Mouse (Mus musculus) limb, embryonic 15.5 days (tissue): ENCODE measurements around the gene Steap1. TPM values are rescaled to one million over a fixed set of nuclear protein-coding genes. Genes with fewer than 3 reads are reported as not detected.

Source experiments
- ATAC-seq: fragments of 200-750 bp; cut with Nextera tagmentation; 2 replicates; pipeline ENCODE4 v1.8.0; 2017; ENCODE audit warnings: low read depth, moderate TSS enrichment; ENCODE audit not compliant: insufficient number of reproducible peaks, low FRiP score, low TSS enrichment
- H3K27ac ChIP-seq: fragments of 300-500 bp; sonication (generic); 2 replicates; pipeline ENCODE4 v1.5.1; 2015; ENCODE audit warnings: moderate library complexity, mild to moderate bottlenecking, inconsistent platforms
- H3K27me3 ChIP-seq: fragments of 300-500 bp; sonication (generic); 2 replicates; pipeline ENCODE4 v1.6.1; 2015; ENCODE audit warnings: inconsistent platforms
- H3K36me3 ChIP-seq: fragments of 300-500 bp; sonication (generic); 2 replicates; pipeline ENCODE4 v1.6.1; 2015; ENCODE audit warnings: inconsistent platforms
- H3K4me1 ChIP-seq: fragments of 300-500 bp; sonication (generic); 2 replicates; pipeline ENCODE4 v1.6.1; 2015; ENCODE audit warnings: inconsistent platforms
- H3K4me2 ChIP-seq: fragments of 300-500 bp; sonication (generic); 2 replicates; pipeline ENCODE4 v1.6.1; 2015; ENCODE audit warnings: mild to moderate bottlenecking, inconsistent platforms
- H3K4me3 ChIP-seq: fragments of 300-500 bp; sonication (generic); 2 replicates; pipeline ENCODE4 v1.5.1; 2015; ENCODE audit warnings: mild to moderate bottlenecking, inconsistent platforms
- H3K9ac ChIP-seq: fragments of 300-500 bp; sonication (generic); 2 replicates; pipeline ENCODE4 v1.6.1; 2015; ENCODE audit warnings: inconsistent platforms
- H3K9me3 ChIP-seq: fragments of 300-500 bp; sonication (generic); 2 replicates; pipeline ENCODE4 v1.6.1; 2016; ENCODE audit warnings: inconsistent platforms
- WGBS: fragments of 180-500 bp; shearing (Covaris S2); methylation state at CpG from one replicate; pipeline ENCODE4 v1.1.7; 2015; 5-methylcytosine and 5-hydroxymethylcytosine counted together
- polyA plus RNA-seq: library from polyadenylated mRNA; unstranded; fragments of >200 nt; fragmentation: Nextera tagmentation; extraction: Ambion mirVana; gene quantifications from 2 replicates; pipeline ENCODE4 v1.2.1, GENCODE M21; 2015

Gene Steap1
- polyA plus RNA-seq, 1 experiment from 2014 or later = 5.3 TPM

- WGBS = 26% methylated on average over 13 of the region's 13 CpGs
Observed at GRCm38 (mm10) chr5:5707341-5708278, 41.5 kb downstream of the Steap1 start.

DNA sequence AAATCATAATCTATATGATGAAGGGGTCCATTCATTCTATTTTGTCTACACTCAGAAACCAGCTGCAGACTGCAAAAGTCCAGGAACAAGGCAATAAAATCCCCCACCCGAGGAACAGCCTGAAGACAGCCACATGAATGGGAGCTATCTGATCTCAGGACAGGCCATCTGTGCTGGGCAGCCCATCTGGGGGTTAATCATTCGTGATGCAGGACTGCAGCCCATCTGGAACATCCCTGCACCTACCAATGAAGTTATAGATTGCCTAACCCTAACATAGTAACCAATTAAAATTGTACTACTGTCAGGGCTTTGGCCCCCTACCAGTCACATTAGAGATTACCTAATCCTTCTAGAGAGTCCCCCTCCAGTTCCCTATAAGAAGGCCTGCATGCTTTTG lies 44.1 kb downstream of the Steap1 start:
- Histone ChIP-seq H3K4me2 (no peak overlapping the region), H3K27ac (no peak overlapping the region), H3K4me1 (peaks cover 6% of the 10 kb centered on the region; the same call in 1 of the 2 replicates), H3K9me3 (no peaks in the 10 kb centered on the region), H3K4me3 (no peak overlapping the region), H3K36me3 (no peaks in the 10 kb centered on the region), H3K9ac (no peak overlapping the region), H3K27me3 (no peaks in the 10 kb centered on the region)
- 26% methylated on average over 2 of the region's 2 CpGs for WGBS
- no peak for ATAC-seq

More at GRCm38 (mm10) chr5:5707341-5708278, 41.5 kb downstream of the Steap1 start:
- Histone ChIP-seq H3K4me3 (peak overlapping the region; percentile 16), H3K27me3 (no peaks in the 10 kb centered on the region), H3K4me2 (peak overlapping the region; percentile 22), H3K9ac (no peak overlapping the region), H3K4me1 (peaks cover 6% of the 10 kb centered on the region; the same call in 1 of the 2 replicates), H3K9me3 (no peaks in the 10 kb centered on the region), H3K27ac (no peak overlapping the region), H3K36me3 (no peaks in the 10 kb centered on the region)
- ATAC-seq = no peak

DNA sequence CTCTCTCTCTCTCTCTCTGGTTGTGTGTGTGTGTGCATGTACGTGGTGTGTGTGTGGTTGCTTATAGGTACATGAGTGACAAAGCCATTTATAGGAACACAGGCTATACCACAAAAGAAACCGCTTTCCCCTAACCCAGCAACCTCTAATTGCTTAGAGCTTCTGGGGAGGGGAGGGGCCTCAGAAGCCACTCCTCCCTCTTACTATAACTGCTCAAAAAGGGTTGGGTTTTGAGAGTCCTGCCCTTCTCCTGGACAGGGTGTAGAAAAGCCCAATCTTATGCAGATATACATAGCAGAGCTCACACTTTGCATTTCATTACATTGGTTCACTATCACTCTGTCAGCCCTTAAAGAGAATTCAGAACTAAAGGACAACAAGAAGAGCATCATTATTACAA lies 48.7 kb downstream of the Steap1 start:
- no peak for ATAC-seq
- Histone ChIP-seq H3K9me3 (no peaks in the 10 kb centered on the region), H3K36me3 (no peaks in the 10 kb centered on the region), H3K27ac (no peak overlapping the region), H3K4me1 (no peaks in the 10 kb centered on the region), H3K4me3 (no peak overlapping the region), H3K9ac (no peak overlapping the region), H3K4me2 (no peak overlapping the region), H3K27me3 (no peaks in the 10 kb centered on the region)
- WGBS = 74% methylated on average over 2 of the region's 2 CpGs

GRCm38 (mm10) chr5:5698830-5699229 lies 50.3 kb downstream of the Steap1 start:
- no peaks in the 10 kb centered on the region for H3K9me3 ChIP-seq
- no peak overlapping the region for H3K4me2 ChIP-seq
- no peak overlapping the region for H3K9ac ChIP-seq
- no peak overlapping the region for H3K27ac ChIP-seq
- H3K27me3 ChIP-seq = no peaks in the 10 kb centered on the region
- H3K4me1 ChIP-seq = no peaks in the 10 kb centered on the region
- H3K36me3 ChIP-seq = no peaks in the 10 kb centered on the region
- WGBS = 70% methylated on average over 3 of the region's 3 CpGs
- H3K4me3 ChIP-seq = no peak overlapping the region
- ATAC-seq = no peak

GRCm38 (mm10) chr5:5695401-5695942 lies 53.7 kb downstream of the Steap1 start:
- no peaks in the 10 kb centered on the region for H3K9me3 ChIP-seq
- no peak for ATAC-seq
- peaks cover 4% of the 10 kb centered on the region; the same call in 1 of the 2 replicates for H3K4me1 ChIP-seq
- no peaks in the 10 kb centered on the region for H3K36me3 ChIP-seq
- H3K9ac ChIP-seq = no peak overlapping the region
- H3K4me2 ChIP-seq = no peak overlapping the region
- no peaks in the 10 kb centered on the region for H3K27me3 ChIP-seq
- H3K4me3 ChIP-seq = no peak overlapping the region
- no peak overlapping the region for H3K27ac ChIP-seq
- WGBS = 82% methylated on average over 5 of the region's 5 CpGs

DNA sequence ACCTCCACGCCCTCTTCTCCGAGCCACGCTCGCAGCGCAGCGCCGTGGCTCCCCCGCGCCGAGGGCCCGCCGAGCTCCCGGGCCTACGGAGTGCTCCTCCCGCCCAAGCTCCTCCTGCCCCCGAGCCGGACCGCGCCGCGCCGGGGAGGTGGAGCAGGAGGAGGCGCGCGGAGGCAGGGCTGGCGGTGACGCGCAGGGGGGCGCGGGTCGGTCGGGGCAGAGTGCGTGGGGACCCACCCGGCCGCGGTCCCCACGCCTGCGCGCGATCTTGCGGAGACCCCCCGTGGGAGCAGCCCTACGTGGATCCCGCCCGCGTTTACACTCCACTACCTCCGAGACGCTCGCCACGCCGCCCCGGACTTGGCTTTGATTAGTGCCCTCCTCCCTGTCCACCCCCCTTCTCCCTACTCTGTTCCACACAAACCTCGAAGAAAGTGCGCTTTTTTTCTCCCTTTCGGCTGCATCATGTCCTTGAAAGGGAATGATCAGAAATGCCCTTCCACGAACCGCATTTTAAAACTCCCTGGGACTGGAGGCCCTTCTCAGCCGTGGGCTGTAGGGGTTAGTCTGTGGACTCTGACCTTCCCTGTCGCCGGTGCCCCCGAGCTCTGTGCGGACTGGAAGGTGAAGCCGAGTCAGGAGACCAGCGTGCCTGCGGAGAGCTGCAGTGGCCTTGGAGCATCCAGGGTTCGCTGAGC lies 55.0 kb downstream of the Steap1 start, which contains the start of gene Steap2:
Gene Steap2 (minus strand): TSS at position 623 of the 698 bp plus-strand sequence.
- Histone ChIP-seq H3K4me3 (peak within 1 kb of the TSS; percentile 79), H3K27me3 (no peaks in the 10 kb centered on the region), H3K9ac (peak within 1 kb of the TSS; percentile 61), H3K36me3 (no peaks in the 10 kb centered on the region), H3K4me2 (peak within 1 kb of the TSS; percentile 67), H3K27ac (peak within 1 kb of the TSS; percentile 50), H3K4me1 (peaks cover 4% of the 10 kb centered on the region; the same call in 1 of the 2 replicates), H3K9me3 (no peaks in the 10 kb centered on the region)
- WGBS = 1% methylated on average over 49 of the region's 66 CpGs
- peak; percentile 87 for ATAC-seq

- Histone ChIP-seq H3K4me2 (peak overlapping the region; percentile 67), H3K36me3 (no peaks in the 10 kb centered on the region), H3K27ac (peak overlapping the region; percentile 50), H3K4me1 (peaks cover 4% of the 10 kb centered on the region; the same call in 1 of the 2 replicates), H3K27me3 (no peaks in the 10 kb centered on the region), H3K9me3 (no peaks in the 10 kb centered on the region), H3K4me3 (peak overlapping the region; percentile 79), H3K9ac (peak overlapping the region; percentile 61)
- under 1% methylated on average over 26 of the region's 29 CpGs for WGBS
- peak; percentile 66; the same call in 1 of the 2 replicates for ATAC-seq
Observed at GRCm38 (mm10) chr5:5693541-5693955, 55.6 kb downstream of the Steap1 start.

DNA sequence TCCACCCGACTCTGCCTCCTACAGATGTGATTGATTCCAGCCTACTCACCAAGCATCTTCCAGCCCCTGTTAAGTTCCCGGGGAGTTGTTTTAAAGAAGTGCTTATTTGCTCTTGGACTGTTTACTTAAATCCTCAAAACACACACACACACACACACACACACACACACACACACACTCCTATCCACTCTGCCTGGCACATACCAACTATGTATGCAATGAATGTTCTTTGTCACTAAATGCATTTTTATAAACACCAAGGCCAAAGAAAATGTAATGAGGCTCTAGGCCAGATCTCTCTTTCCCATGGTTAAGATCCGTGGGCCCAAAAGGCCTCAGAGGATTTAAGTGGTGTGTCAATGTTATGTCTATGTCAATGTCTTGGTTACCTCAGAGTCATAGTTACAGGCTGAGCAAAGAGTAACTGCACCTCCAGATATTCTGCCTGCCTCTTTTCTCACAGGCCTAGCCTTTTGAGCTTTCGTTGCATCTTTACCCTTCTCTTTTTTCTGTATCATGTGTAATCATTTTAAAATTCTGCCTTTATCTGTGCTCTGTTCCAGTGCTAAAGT lies 56.9 kb downstream of the Steap1 start:
- no peak overlapping the region for H3K4me2 ChIP-seq
- WGBS = 45% methylated on average over 4 of the region's 4 CpGs
- no peaks in the 10 kb centered on the region for H3K36me3 ChIP-seq
- ATAC-seq = no peak
- no peak overlapping the region for H3K4me3 ChIP-seq
- H3K27ac ChIP-seq = no peak overlapping the region
- peaks cover 4% of the 10 kb centered on the region; the same call in 1 of the 2 replicates for H3K4me1 ChIP-seq
- no peaks in the 10 kb centered on the region for H3K9me3 ChIP-seq
- H3K9ac ChIP-seq = no peak overlapping the region
- no peaks in the 10 kb centered on the region for H3K27me3 ChIP-seq

- Histone ChIP-seq H3K9me3 (no peaks in the 10 kb centered on the region), H3K9ac (no peak overlapping the region), H3K4me1 (peaks cover 4% of the 10 kb centered on the region), H3K4me2 (no peak overlapping the region), H3K36me3 (no peaks in the 10 kb centered on the region), H3K27me3 (no peaks in the 10 kb centered on the region), H3K4me3 (no peak overlapping the region), H3K27ac (no peak overlapping the region)
- WGBS = 63% methylated on average over 8 of the region's 8 CpGs
- no peak for ATAC-seq
Observed at GRCm38 (mm10) chr5:5688945-5689540, 60.1 kb downstream of the Steap1 start.

DNA sequence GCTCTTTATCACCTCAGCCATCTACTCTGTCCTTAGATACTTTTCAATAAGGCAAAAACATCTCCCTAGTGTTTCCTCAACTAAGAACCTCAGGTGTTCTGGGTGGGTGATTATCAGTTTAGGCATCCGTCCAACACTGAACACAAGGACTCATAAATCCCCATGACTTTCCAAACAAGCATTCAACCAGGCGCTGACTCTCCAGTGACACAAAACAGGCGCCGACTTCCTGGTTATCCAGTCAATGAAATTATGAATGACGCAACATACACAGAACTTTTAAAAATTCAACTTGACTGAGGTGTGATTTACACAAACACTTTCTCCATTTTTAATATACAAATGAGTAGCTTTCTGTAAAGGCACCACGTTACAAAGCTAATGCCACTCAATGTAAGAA lies 60.9 kb downstream of the Steap1 start:
- H3K4me3 ChIP-seq = no peak overlapping the region
- H3K9ac ChIP-seq = no peak overlapping the region
- ATAC-seq = no peak
- no peak overlapping the region for H3K27ac ChIP-seq
- WGBS = 48% methylated on average over 6 of the region's 6 CpGs
- no peaks in the 10 kb centered on the region for H3K9me3 ChIP-seq
- peaks cover 4% of the 10 kb centered on the region; the same call in 1 of the 2 replicates for H3K4me1 ChIP-seq
- no peaks in the 10 kb centered on the region for H3K36me3 ChIP-seq
- H3K27me3 ChIP-seq = no peaks in the 10 kb centered on the region
- no peak overlapping the region for H3K4me2 ChIP-seq

GRCm38 (mm10) chr5:5686973-5687372 lies 62.2 kb downstream of the Steap1 start:
- Histone ChIP-seq H3K36me3 (no peaks in the 10 kb centered on the region), H3K9ac (no peak overlapping the region), H3K4me2 (no peak overlapping the region), H3K4me1 (no peaks in the 10 kb centered on the region; the same call in 1 of the 2 replicates), H3K27ac (no peak overlapping the region), H3K27me3 (no peaks in the 10 kb centered on the region), H3K4me3 (no peak overlapping the region), H3K9me3 (no peaks in the 10 kb centered on the region)
- ATAC-seq = no peak
- 3% methylated on average over 1 of the region's 1 CpGs for WGBS
